Mouse (Mus musculus): ENCODE data around the gene Ogfod2.

Gene Ogfod2

GRCm38 (mm10) chr5:124152734-124153133, 40.6 kb downstream of the Ogfod2 start:
- no peak for DNase-seq (ENCODE audit: low spot score in 2 of 2)

GRCm38 (mm10) chr5:124155943-124156342, 43.8 kb downstream of the Ogfod2 start:
- no peak for DNase-seq (ENCODE audit: low spot score in 2 of 2)

GRCm38 (mm10) chr5:124158305-124158704, 46.2 kb downstream of the Ogfod2 start:
- DNase-seq (ENCODE audit: low spot score in 2 of 2) = no peak

GRCm38 (mm10) chr5:124159453-124159852, 47.4 kb downstream of the Ogfod2 start:
- DNase-seq (ENCODE audit: low spot score in 2 of 2) = no peak

GRCm38 (mm10) chr5:124161831-124162230, 49.7 kb downstream of the Ogfod2 start:
- no peak for DNase-seq (ENCODE audit: low spot score in 2 of 2)

- DNase-seq (ENCODE audit: low spot score in 2 of 2) = peak; percentile 62 to 69
Observed at GRCm38 (mm10) chr5:124162577-124162976, 50.5 kb downstream of the Ogfod2 start.

GRCm38 (mm10) chr5:124163445-124163844, 51.3 kb downstream of the Ogfod2 start:
- no peak for DNase-seq (ENCODE audit: low spot score in 2 of 2)

Data from spleen, postnatal 36 days (tissue).